Mouse (Mus musculus) layer of hippocampus, adult 11-12 months (tissue): ENCODE data around the gene Ppp3ca.

Source experiments
- DNase-seq: peaks from one replicate; pipeline ENCODE4 v3.0.0; 2022; ENCODE audit warnings: low spot score

Ppp3ca gene

DNA sequence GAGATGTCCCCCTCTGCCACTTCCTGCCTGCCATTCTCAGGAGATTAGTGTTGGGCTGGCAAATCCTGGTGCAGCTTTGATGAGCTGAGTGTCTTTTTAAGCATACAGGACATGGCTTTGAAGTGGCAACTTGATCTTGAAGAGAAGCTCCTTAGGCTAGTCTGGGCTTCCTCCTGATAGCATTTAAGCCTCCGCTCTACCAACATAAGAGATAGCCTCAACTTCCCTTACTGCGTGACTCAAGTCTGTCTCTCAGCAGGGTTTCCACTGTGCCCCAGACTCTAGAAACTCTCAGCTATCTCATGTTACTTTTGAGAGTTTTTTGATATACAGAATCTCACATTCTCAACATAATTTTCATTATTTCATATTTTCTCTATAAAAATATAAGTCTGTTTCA, 144.0 kb downstream of the Ppp3ca start:
- DNase-seq = no peak

DNA sequence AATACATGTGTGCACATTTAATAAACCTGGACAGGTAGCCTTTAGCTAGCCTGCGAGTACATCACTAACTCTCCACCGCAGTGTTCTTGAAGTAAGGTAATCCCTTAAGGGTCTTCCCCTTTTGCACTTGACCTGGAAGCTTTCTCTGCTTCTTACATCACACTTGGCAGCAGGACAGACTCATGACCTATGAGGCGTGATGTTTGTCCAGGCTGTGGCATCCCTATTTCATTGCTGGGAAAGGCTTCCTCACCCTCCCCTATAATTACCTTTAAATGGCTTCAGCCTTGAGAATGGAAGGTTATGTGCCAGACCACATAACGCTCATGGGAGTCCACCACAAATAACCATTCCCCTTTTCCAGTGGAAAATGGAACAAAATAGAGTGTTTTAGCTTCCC, 145.0 kb downstream of the Ppp3ca start:
- no peak for DNase-seq

DNA sequence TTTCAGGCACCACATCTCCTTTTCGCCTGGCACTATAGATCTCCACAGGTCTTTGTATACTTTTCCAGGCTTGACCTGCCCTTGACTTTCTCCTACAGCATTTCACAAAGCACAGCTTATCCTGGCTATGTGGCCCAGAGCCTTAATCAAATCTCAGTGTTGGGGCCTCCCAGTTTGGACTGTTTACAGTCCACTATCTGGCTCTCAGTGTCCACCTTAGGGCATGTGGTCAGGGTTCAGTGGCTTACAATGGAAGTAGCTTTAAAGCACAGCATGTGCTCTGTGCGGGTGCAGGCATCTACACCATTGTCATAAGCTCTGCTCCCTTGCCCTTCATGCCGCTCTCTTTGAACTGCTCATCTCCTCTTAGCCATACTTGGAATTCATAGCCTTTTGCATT, 146.4 kb downstream of the Ppp3ca start:
- DNase-seq = no peak

DNA sequence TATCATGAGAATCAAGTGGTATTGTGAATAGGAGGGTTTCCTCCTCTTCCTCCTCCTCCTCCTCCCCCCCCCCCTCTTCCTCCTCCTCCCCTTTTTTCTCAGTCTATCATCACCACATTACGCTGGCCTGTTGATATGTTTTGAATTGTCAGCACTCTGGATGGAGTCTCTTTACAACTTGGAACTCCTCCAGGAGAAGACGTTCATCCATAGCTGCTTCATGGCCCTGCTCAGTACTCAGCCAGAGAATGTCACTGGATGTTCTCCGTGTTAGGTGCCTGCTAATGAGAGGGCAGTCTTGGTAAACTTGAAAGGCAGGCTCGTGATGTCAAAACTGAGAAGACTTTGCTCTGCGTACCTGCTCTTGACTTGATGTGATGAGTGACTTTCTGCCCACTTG, 149.1 kb downstream of the Ppp3ca start:
- DNase-seq = no peak

DNA sequence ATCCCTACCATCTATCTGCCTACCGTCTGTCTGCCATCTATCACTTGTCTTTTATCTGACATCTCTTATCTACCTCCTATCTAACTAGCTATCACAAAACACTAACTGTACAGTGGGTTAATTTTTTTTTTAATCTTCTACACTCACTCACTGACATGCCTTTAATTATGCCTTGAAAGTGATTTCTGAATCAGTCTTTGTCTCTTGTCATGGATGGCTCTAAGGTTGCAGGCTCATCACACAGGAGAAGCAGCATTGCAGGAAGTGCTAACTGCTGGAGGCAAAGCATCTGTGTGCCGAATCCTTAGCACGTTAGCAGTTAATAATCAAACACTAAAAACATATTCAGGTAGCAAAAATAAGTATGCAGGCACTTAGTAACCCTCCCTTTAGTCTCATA, 151.1 kb downstream of the Ppp3ca start:
- DNase-seq = no peak

DNA sequence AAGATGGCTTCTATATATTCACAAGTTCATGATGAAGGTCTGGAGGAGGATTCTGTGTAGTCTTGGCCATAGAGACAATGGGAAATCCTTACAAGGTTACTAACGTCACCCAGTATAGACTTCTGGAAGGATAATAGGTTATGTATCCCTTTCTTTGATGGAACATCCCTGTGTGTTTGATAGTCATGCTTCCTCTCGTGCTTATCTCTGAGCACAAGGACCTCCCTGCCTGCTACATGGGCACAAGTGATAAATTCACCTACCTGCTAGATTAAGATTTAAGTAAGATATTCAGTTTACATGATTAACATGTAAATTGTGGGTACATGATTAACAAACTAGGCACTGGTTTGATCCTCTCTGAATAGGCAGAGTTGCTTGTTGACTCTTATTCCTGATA, 152.1 kb downstream of the Ppp3ca start:
- DNase-seq = no peak

DNA sequence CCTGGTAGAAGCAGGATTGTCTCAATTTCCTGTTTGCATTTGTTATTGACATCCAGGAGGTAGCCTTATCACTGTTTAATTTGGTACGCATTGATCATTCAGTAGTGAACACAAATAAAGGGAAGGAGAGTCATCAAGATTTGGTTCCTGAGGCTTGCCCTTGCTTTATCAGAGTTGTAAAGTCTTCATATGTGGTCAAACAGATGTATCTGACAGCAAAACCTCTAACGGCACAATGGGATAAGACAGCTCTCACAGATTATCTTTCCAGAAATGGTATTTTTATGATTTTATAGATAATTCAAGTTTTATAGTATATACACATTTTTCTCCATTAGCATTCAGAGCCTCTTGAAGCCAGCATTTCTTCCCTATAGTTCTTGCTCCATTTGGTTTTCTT, 152.5 kb downstream of the Ppp3ca start:
- no peak for DNase-seq

DNA sequence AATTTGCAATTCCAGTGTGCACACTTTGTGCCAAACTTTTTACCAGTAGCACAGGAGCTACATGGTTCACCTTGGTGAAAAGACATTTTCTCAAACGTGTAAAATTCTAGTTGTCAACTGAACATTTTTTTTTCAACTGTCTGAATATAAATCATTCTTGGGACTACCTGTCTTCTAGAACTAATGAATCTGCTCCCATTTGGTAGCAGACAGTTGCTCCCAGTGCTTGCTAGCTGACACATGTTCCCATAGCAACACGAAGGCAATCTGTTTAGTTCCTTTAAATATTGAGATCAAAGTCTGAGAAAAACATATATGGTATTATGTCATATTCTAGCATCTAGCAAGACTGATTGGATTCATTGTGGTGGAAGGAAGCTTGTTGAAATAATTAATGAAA, 158.5 kb downstream of the Ppp3ca start:
- no peak for DNase-seq

DNA sequence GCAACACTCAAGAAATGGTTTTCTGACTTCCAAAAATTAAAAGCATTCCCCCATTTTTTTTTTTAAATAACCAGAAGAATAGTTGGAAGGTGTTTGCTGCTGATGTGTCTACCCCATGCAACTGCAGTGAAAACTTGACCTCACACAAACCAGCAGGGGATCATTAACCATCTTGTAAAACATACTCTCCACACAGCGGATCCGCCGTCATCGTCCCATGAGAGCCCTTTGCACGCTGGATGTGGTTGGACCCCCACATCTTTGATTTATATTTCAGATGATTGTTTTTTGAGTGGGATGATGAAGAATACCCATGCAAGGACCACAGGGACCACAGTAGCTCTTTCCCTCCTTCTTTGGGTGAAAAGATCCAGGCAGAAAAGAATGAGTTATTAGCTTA, 159.2 kb downstream of the Ppp3ca start:
- no peak for DNase-seq

DNA sequence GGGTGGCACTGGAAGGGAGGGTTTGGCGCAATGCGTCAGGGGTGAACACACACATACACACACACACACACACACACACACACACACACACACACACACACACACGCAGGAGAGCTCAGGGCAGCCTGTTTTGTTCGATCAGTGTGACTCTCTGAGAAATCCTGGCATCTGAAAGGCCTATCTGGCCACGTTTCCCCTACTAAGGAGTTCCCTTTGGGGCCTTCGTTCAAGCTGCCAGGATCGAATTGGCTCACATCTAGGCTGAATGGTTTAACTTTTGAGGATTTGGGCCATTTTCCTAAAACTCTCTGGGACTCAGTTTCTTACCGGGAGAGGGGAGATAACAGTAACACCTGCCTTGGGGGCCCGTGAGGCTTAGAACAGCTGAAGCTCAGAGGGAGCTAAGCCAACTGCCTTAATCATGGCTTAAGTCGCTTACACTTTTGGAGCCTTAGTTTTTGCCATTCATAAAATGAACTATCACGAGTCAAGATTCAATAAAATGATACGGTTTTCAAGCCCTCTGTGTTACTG, 160.8 kb downstream of the Ppp3ca start:
- no peak for DNase-seq

DNA sequence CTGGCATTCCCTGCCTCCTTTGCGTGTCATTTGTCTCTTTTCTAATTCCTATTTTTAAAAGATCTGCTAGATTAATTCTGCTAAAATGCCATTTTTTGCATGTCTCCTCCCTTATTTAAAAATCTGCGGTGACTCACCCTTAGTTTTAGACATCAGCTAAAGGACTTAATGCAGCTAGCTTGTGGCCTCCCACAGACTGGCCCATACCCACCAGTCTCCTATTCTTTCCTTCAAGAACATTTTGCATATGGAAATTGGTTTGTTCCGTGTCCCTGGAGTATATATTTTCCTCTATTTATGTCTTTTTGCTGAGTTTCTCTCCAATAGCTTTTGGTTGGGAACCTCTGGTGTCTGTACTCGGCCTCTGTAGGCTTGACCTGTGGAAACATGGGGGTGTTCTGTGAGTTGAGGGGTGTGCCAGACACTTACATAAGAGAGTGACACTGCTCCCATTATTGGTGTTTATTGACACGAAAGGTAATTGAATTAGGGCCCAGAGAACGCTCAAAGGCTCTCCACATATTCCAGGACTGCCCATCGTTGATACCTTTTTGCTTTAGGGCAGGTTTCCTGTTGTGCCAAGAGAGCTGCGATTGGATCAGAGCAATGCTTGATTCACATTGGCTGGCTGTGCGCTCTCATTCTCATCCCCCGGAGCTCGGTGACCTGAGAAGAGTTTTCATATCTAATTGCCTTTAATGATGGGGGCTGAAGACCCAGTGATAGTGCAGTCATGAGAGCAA, 163.2 kb downstream of the Ppp3ca start:
- DNase-seq = no peak

DNA sequence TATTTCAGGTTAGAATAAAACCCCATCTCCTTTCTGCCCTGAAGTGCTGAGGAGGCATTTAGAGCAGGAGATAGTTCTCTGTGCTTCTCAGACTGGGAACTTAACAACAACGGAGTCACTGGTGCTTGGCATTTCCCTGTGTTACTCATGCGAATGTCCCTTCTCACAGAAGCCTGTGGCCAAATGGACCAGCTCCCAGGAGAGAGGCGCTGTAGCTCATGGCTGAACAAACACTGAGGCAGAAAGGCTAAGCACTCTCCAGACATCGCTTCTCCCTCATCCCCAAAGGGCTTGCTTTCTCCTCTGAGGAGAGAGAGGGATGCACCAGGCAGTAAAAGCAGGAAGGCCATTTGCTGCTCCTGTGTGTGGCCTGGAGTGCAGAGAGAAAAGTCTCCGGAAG, 164.0 kb downstream of the Ppp3ca start:
- peak; percentile 32 for DNase-seq

DNA sequence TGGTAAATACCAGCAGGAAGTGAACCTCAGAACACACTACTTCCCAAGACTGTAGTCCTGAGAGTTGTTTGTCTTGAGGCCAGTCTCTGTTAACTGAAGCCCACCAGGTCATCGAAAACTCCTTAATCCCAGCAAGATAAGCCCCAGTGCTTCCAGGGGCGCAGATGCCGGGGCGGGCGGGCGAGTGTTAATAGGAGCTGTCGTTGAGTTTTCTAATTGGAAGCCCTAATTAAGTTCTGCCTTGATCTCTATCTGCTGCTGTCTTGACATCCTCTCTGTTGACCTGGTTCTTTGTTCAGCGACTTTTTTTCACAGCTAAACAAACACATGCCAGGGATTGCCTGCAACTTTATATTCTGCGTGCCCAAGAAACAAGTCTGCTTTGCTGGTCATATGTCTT, 165.9 kb downstream of the Ppp3ca start:
- no peak for DNase-seq

DNA sequence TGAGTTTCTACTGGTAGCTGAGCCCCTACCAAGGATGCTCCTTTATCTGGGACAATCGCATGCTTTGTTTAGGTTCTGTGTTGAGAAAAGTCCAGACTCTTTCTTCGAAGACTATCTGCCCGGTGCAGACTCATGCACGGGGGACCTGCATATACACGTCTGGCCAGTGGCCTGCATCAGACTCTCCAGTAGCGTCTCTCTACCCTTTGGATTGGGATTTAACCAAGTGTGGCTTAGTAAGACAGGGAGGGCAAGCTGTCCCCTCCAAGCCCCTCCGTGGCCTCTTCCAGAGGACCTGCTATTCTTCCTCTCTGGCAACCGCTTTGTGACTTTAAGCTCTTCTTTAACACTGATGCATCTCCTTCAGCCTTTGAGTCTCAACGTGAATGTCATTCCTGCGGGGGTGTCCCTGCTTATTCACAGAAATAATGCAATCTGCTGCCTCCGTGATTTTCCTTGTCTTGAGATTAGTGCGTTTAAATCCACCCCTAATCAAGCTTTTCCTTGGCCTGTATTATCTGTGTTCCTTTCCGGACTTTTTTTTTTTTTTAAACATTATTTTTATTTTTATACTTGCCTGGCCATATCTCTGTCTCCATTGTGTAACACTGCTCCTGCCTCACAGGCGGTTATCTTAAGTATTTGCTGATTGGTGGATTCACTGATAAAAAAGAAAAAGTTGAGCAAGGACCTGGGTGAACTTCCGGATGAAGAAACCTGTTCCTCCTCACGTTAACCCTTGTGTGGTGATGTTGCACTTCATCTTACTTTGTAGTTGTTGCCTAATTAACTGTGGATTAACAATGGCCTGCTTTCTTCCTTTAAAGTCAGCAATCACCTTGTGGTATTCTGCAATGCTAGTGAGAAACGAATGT, 166.6 kb downstream of the Ppp3ca start:
- peak; percentile 32 for DNase-seq

DNA sequence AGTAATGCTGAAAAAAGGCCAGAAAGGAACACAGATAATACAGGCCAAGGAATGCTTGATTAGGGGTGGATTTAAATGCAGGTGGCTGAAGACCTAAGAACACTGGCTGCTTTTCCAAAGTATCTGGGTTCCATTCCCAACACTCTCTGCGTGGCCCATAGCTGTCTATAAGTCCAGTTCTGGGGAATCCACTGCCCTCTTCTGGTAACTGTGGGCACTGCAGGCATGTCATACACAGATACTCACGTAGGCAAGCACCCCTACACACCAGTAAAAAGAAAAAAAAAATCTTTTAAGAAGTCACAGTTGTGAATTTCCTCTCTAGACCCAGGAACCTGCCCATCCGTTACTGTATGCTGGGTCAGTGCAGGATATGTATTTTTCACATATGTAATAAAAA, 167.7 kb downstream of the Ppp3ca start:
- DNase-seq = peak; percentile 61

DNA sequence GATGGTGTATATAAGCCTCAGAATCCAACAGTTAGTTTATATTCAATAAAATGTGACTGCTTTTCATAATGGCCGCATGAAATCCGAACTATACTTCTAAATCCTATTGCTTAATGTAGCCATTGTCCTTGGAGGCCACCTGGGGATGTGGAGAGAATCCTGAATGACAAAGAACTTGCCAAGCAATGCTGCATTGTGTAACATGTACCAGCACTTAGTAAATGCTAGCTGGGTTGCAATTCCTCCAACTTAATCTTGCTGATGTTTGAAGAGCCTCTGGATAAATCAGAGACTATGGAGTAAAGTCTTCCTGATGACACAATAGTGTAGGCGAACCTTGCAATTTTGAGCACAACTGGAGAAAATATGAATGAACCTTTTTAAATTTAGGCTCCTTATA, 171.4 kb downstream of the Ppp3ca start:
- no peak for DNase-seq

DNA sequence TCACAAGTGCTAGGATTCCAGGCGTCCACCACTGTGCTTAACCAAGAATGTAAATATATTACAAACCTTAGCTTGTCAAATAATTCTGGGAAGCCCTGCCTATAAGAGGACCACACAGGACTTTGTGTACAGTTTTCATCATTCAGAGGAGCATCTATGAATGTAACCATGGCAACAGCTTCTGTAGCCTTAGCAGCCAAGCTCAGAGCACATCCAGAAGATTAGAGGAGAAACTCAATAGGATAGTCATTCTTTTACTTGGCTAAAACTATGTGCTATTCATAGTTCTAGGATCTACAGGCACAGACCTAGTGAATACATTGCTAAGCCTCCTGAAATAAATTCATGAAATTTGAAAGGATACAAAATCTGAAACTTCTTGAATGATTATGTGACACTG, 172.5 kb downstream of the Ppp3ca start:
- DNase-seq = no peak

DNA sequence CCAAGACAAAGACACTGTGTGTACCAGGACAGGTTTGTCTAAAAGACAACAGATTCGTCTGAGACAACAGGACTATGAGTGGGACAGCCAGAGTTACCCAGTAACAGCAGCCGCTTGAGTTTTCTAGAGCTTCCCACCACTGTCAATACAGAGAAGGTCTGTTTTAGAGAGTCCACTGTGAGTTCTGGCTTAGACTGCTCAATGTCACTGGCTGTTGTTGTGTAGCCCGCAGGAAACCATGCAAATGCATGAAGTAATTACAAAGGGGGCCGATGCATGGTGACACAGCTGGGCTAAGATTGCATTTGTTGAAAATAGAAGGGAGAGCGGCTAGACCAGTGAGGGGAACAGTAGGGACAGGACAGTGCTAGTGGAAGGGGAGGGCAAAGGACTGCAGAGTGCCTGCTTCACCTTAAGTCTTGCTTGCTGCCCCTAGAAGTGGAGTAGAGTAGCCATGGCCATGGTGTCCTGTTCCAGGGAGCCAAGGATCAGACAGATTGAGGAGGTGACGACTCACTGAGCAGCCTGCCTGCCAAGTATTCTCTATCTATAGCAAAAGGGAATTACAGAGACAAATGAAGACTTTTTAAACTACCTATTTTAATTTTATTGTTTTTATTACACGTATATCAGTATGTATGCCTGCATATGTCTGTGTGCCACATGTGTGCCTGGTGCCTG, 174.0 kb downstream of the Ppp3ca start:
- no peak for DNase-seq

DNA sequence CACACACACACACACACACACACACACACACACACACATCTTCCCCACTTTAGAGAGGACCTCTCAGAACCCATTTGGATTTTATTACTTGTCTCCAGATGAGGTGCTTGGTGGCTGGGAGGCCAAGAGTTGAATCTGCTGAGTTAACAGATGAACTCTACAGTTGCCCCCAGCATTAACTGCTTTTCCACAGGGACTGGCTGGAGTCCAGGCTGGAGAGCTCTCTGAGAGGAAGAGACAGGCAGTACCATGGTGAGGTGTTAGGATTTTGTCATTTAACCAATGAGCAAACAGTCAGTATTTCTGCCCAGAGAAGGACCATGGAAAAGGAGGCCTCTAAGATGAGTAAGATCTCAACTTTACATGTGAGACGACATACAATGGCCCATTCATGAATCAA, 179.1 kb downstream of the Ppp3ca start:
- DNase-seq = no peak

DNA sequence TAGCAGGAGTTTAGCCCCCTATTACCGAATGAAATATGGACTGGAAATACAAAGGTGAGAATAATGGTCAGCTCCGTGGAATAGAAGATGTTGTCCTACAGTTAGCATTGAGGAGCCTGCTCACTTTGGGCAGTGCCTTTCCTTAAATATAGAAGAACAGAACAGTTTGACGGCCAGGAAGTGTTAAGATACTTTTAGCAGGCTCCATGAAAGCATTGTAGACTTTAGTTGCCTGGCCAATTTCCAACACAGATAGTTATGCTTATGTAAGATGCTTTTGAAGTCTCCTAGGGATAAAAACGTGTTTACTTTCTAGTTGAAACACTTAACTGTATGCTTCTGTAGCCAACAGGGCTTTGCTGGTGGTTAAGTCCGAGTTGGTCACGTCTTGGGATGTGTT, 183.0 kb downstream of the Ppp3ca start:
- DNase-seq = no peak

DNA sequence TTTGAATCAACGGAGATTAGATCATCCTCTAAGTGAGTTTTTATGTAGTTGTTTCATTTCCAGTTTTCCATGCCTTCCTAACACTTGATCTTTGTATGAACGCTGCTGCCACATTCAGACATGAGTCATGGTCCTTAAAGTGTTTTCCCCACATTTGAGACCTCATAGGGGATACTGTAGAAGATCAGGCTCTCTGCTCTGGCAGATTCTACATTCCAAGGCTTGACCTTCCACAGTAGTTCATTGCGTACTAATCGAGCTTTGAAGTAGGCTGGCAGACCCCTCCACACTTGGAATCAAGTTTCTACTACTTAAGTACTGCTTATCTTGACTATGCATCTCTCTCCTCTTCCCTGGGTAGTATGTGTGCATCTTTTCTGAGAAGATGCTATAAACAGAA, 183.7 kb downstream of the Ppp3ca start:
- DNase-seq = no peak

DNA sequence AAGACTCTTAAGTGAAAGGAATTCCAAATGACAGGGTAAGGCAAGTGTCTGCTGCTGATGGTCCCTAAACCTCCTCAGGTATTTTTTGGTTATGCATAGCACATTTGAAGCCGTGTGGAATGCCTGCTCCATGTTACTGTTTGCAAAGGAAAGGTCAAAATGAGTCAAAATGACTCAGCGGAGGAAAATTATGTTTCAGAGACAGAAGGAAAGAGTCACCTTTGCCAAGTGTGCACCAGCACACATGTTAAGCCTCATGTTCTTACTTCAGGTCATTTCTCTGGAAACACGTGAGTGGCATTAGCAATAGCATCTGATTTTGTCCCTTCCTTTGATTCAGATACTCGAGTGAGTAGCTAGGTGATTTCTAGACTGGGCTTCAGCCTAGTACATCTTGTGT, 186.1 kb downstream of the Ppp3ca start:
- DNase-seq = no peak
